Mouse (Mus musculus) C2C12 (cell line): ENCODE measurements around the gene Elavl1.

Source experiments
- CEBPB ChIP-seq: IDR thresholded peaks from one replicate; pipeline ENCODE4 v1.6.1; 2011; ENCODE audit warnings: low read depth, mild to moderate bottlenecking, control low read depth, moderate library complexity
- CTCF ChIP-seq: IDR thresholded peaks from one replicate; pipeline ENCODE4 v1.5.1; 2011; ENCODE audit not compliant: control insufficient read depth, insufficient read depth, insufficient read length
- FOSL1 ChIP-seq: IDR thresholded peaks from one replicate; pipeline ENCODE4 v1.8.0; 2011; ENCODE audit warnings: mild to moderate bottlenecking, low read length; ENCODE audit not compliant: poor library complexity, insufficient read depth, severe bottlenecking
- MAX ChIP-seq: IDR thresholded peaks from one replicate; pipeline ENCODE4 v1.6.1; 2011; ENCODE audit warnings: mild to moderate bottlenecking, control low read depth
- MYOD1 ChIP-seq: IDR thresholded peaks from one replicate; pipeline ENCODE4 v1.6.1; 2011; ENCODE audit warnings: low read depth; ENCODE audit not compliant: control insufficient read depth, insufficient read length
- MYOG ChIP-seq: IDR thresholded peaks from one replicate; pipeline ENCODE4 v1.6.1; 2011; ENCODE audit not compliant: control insufficient read depth, insufficient read length; ENCODE audit errors: extremely low read depth
- USF1 ChIP-seq: IDR thresholded peaks from one replicate; pipeline ENCODE4 v1.6.1; 2011; ENCODE audit warnings: low read depth, mild to moderate bottlenecking, control low read depth, moderate library complexity

GRCm38 (mm10) chr8:4254001-4254400, 71.2 kb downstream of the Elavl1 start:
- TF ChIP-seq CTCF (no peak), CEBPB (no peak), USF1 (no peak), MYOG (no peak), MAX (no peak), MYOD1 (no peak), FOSL1 (no peak)
